Mouse (Mus musculus) intestine, embryonic 15.5 days (tissue): ENCODE results near the gene Trabd2b. TPM values are rescaled to one million over a fixed set of nuclear protein-coding genes. Genes with fewer than 3 reads are reported as not detected.

Source experiments
- ATAC-seq: fragments of 200-750 bp; cut with Nextera tagmentation; 2 replicates; pipeline ENCODE4 v1.8.0; 2017; ENCODE audit warnings: moderate TSS enrichment, moderate library complexity
- H3K27ac ChIP-seq: fragments of 300-500 bp; sonication (generic); 2 replicates; pipeline ENCODE4 v1.5.1; 2015; ENCODE audit warnings: mild to moderate bottlenecking, inconsistent platforms
- H3K27me3 ChIP-seq: fragments of 300-500 bp; sonication (generic); replicated peaks from 2 replicates; pipeline ENCODE4 v1.6.1; 2015; ENCODE audit warnings: inconsistent platforms
- H3K36me3 ChIP-seq: fragments of 300-500 bp; sonication (generic); 2 replicates; pipeline ENCODE4 v1.6.1; 2015; ENCODE audit warnings: inconsistent platforms
- H3K4me1 ChIP-seq: fragments of 300-500 bp; sonication (generic); replicated peaks from 2 replicates; pipeline ENCODE4 v1.6.1; 2015; ENCODE audit warnings: inconsistent platforms
- H3K4me2 ChIP-seq: fragments of 300-500 bp; sonication (generic); replicated peaks from 2 replicates; pipeline ENCODE4 v1.6.1; 2015; ENCODE audit warnings: mild to moderate bottlenecking, inconsistent platforms
- H3K4me3 ChIP-seq: fragments of 300-500 bp; sonication (generic); replicated peaks from 2 replicates; pipeline ENCODE4 v1.5.1; 2015; ENCODE audit warnings: inconsistent platforms
- H3K9ac ChIP-seq: fragments of 300-500 bp; sonication (generic); 2 replicates; pipeline ENCODE4 v1.6.1; 2015; ENCODE audit warnings: inconsistent platforms
- H3K9me3 ChIP-seq: fragments of 300-500 bp; sonication (generic); 2 replicates; pipeline ENCODE4 v1.6.1; 2016; ENCODE audit warnings: inconsistent platforms
- WGBS: fragments of 180-500 bp; shearing (Covaris S2); methylation state at CpG from one replicate; pipeline ENCODE4 v1.1.7; 2015; 5-methylcytosine and 5-hydroxymethylcytosine counted together
- polyA plus RNA-seq: library from polyadenylated mRNA; unstranded; fragments of >200 nt; fragmentation: Nextera tagmentation; extraction: Ambion mirVana; gene quantifications from 2 replicates; pipeline ENCODE4 v1.2.1, GENCODE M21; 2015

Trabd2b gene
- polyA plus RNA-seq, 1 experiment from 2014 or later = 0.53 TPM

DNA sequence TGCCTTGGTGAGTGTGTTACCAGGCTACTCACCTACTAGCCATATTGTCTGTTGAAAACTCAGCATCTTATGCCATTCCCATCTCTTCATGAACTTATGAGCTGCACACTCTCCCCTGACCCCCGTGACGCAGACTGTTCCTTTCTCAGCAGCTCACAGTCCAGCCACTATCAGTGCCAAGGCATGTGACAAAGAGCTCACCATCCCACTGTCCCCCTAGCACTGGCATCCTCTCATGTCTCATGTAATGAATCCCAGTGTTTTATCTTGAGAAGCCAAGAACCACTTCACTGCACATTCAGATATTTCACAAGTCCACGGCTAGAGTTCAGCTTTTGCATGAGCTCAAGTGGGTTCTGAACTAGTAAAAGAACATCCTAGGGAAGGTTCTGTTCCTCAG is 105.1 kb downstream of the Trabd2b start:
- H3K4me2 ChIP-seq = no peak overlapping the region
- no peak for ATAC-seq
- WGBS = 88% methylated on average over 3 of the region's 3 CpGs

DNA sequence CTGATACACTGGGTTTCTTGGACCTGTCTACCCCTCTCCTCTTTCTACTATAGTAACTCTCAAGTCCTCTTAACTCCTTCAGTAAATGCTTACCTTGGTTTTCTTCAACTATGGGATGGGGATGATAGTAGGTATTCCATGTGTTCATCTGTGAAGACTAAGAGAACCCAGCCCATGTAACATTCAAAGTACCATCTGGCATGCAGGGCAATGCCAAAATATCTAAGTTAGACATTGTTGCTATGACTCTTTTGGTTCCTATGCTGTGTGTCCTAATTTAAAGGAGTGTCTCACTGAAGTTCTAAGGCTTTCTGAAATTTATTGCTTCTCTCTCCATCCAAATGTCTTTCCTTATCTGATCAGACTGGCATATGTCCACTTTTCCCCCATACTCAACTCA is 106.6 kb downstream of the Trabd2b start:
- no peak overlapping the region for H3K27ac ChIP-seq
- H3K9me3 ChIP-seq = no peaks in the 10 kb centered on the region
- H3K4me2 ChIP-seq = no peak overlapping the region
- no peaks in the 10 kb centered on the region for H3K27me3 ChIP-seq
- ATAC-seq = no peak
- H3K9ac ChIP-seq = no peak overlapping the region
- no peak overlapping the region for H3K4me3 ChIP-seq
- H3K4me1 ChIP-seq = peaks cover 5% of the 10 kb centered on the region; the same call in 1 of the 2 replicates
- H3K36me3 ChIP-seq = no peaks in the 10 kb centered on the region

More for the DNA sequence above, 105.1 kb downstream of the Trabd2b start:
- H3K4me3 ChIP-seq = no peak overlapping the region
- no peaks in the 10 kb centered on the region for H3K36me3 ChIP-seq
- no peaks in the 10 kb centered on the region for H3K9me3 ChIP-seq
- H3K27me3 ChIP-seq = no peaks in the 10 kb centered on the region
- H3K9ac ChIP-seq = no peak overlapping the region
- H3K4me1 ChIP-seq = peaks cover 5% of the 10 kb centered on the region; the same call in 1 of the 2 replicates
- H3K27ac ChIP-seq = no peak overlapping the region

DNA sequence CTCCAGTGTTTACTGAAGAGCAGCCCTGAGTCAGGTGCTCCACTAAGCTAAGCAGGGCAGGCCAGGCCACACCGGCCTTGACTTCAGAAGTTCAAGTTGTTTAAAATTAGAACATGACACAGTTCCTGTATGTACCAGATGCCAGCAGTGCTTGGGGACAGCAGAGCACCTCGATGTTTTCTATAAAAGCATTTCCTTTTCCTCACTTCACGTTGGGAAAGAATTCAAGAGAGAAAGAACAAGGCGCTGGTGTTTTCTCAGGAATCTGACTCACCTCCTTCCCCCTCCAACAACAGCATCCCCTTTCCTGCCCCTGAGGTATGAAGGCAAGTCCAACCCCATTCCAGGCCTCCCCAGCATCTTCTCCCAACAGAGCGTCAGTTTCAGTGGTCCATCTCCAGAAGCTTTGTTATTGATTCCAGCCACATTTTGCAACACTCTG is 108.8 kb downstream of the Trabd2b start:
- no peaks in the 10 kb centered on the region for H3K36me3 ChIP-seq
- ATAC-seq = no peak
- H3K4me3 ChIP-seq = no peak overlapping the region
- no peak overlapping the region for H3K4me2 ChIP-seq
- no peak overlapping the region for H3K27ac ChIP-seq
- peaks cover 5% of the 10 kb centered on the region; the same call in 1 of the 2 replicates for H3K4me1 ChIP-seq
- H3K9me3 ChIP-seq = no peaks in the 10 kb centered on the region
- H3K9ac ChIP-seq = no peak overlapping the region
- WGBS = 36% methylated on average over 5 of the region's 5 CpGs
- no peaks in the 10 kb centered on the region for H3K27me3 ChIP-seq

DNA sequence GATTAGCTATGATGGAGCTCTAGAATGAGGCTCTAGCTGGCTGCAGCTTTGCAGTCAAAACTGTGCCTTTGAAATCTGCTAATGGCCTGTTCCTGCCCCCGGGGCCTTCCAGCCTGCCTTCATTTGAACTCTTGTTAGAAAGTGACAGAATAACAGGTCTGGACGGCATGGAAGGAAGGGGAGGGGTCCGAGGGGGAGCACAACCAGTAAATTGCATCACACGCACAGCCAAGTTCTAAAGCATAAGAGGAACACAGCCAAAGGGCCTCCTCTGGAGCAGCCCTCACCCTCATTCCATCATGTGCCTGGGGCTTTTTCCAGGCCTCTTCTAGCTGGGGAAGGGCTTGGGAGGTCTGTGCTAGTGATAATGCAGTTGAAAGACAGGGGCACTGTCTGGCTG is 110.1 kb downstream of the Trabd2b start:
- no peak for ATAC-seq
- WGBS = 47% methylated on average over 4 of the region's 4 CpGs
- H3K27me3 ChIP-seq = no peaks in the 10 kb centered on the region

DNA sequence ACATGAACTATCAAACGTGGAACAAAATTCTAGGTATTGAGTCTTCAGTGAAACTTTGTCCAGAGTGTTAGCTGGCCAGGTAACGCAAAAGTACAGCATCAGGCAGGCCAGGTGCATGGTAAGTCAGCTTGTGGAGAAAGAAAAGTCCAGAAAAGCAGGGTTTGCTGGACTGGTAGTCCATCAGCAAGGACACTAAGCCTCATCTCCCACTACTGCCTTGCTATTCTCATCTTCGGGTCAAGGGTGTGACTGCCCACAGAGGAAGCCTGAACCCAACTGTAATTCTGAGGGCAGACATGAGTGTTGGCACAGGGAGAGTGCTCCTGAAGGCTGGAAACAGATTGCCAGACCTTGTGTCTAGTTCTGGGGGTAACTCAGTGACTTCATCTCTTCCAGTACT is 111.5 kb downstream of the Trabd2b start:
- Histone ChIP-seq H3K9ac (no peak overlapping the region), H3K9me3 (no peaks in the 10 kb centered on the region), H3K4me3 (no peak overlapping the region), H3K4me1 (peaks cover 5% of the 10 kb centered on the region; the same call in 1 of the 2 replicates), H3K27me3 (no peaks in the 10 kb centered on the region), H3K36me3 (no peaks in the 10 kb centered on the region), H3K27ac (no peak overlapping the region), H3K4me2 (no peak overlapping the region)
- no peak for ATAC-seq
- 84% methylated on average over 3 of the region's 3 CpGs for WGBS

More for the DNA sequence above, 110.1 kb downstream of the Trabd2b start:
- H3K9me3 ChIP-seq = no peaks in the 10 kb centered on the region
- no peaks in the 10 kb centered on the region for H3K36me3 ChIP-seq
- no peak overlapping the region for H3K27ac ChIP-seq
- no peak overlapping the region for H3K4me2 ChIP-seq
- no peak overlapping the region for H3K9ac ChIP-seq
- H3K4me3 ChIP-seq = no peak overlapping the region
- peaks cover 5% of the 10 kb centered on the region; the same call in 1 of the 2 replicates for H3K4me1 ChIP-seq

DNA sequence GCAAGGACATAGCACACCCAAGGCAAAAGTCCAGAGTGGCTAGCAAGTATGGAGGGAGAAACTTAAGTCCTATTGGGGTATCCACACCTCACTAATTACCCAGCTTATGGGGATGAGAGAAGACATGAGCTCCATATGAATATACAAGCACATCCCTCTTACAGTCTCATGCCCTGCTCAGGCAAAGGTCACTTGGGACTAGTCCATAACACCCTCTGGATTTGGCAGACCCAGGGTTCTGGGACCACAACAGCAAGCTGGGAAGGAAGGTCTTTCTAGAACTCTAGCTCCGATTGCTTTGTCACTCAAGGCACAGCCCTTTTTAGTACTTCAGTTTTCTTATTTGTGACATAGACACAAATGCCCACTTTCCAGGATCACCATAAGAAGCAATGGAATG is 112.0 kb downstream of the Trabd2b start:
- H3K27me3 ChIP-seq = no peaks in the 10 kb centered on the region
- no peaks in the 10 kb centered on the region for H3K36me3 ChIP-seq
- H3K4me1 ChIP-seq = peaks cover 5% of the 10 kb centered on the region; the same call in 1 of the 2 replicates
- H3K4me3 ChIP-seq = no peak overlapping the region
- no peaks in the 10 kb centered on the region for H3K9me3 ChIP-seq
- 89% methylated on average over 1 of the region's 1 CpGs for WGBS
- no peak overlapping the region for H3K27ac ChIP-seq
- no peak for ATAC-seq
- no peak overlapping the region for H3K9ac ChIP-seq
- H3K4me2 ChIP-seq = no peak overlapping the region

DNA sequence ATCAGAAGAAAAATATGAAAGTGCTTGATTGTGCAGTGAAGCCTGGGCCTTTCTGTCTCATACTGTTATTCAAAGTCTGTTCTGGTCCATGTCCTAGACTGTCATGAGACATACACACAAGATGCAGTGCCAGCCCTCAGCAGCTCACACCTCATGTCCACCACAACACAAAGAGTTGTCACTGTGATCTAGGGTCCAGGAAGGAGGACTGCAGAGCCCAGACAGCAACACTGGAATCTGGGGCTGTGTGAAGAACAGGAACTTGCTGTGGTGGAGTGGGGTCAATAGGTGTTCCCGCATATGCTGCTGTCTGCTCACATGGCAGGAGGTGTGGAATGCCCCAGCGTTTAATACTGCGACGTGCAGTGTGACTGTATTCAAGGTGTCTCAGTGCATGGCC is 112.8 kb downstream of the Trabd2b start:
- 74% methylated on average over 4 of the region's 4 CpGs for WGBS
- Histone ChIP-seq H3K4me3 (no peak overlapping the region), H3K27me3 (no peaks in the 10 kb centered on the region), H3K9ac (no peak overlapping the region), H3K4me2 (no peak overlapping the region), H3K9me3 (no peaks in the 10 kb centered on the region), H3K4me1 (peaks cover 7% of the 10 kb centered on the region; the same call in 1 of the 2 replicates), H3K36me3 (no peaks in the 10 kb centered on the region), H3K27ac (no peak overlapping the region)
- ATAC-seq = no peak

DNA sequence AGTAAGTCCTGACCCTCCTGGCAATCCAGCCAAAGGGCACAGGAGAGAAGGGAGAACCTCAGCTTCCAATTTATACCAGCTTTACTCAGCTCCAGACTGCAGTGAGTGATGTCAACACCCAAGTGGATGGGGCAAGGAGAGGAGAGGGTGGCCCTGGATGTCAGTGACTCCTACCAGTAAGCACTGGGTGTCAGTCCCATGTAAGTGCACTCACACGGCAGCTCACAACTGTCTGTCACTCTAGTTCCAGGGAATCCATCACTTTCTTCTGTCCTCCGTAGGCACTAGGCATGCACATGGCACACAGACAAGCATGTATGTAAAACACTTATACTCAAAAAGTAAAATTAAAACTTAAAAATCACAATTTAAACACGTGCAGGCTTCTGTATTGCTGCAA is 113.4 kb downstream of the Trabd2b start:
- Histone ChIP-seq H3K27ac (no peak overlapping the region), H3K9ac (no peak overlapping the region), H3K27me3 (no peaks in the 10 kb centered on the region), H3K4me3 (no peak overlapping the region), H3K9me3 (no peaks in the 10 kb centered on the region), H3K4me1 (peaks cover 7% of the 10 kb centered on the region; the same call in 1 of the 2 replicates), H3K36me3 (no peaks in the 10 kb centered on the region), H3K4me2 (no peak overlapping the region)
- WGBS = 87% methylated on average over 3 of the region's 3 CpGs
- ATAC-seq = no peak

DNA sequence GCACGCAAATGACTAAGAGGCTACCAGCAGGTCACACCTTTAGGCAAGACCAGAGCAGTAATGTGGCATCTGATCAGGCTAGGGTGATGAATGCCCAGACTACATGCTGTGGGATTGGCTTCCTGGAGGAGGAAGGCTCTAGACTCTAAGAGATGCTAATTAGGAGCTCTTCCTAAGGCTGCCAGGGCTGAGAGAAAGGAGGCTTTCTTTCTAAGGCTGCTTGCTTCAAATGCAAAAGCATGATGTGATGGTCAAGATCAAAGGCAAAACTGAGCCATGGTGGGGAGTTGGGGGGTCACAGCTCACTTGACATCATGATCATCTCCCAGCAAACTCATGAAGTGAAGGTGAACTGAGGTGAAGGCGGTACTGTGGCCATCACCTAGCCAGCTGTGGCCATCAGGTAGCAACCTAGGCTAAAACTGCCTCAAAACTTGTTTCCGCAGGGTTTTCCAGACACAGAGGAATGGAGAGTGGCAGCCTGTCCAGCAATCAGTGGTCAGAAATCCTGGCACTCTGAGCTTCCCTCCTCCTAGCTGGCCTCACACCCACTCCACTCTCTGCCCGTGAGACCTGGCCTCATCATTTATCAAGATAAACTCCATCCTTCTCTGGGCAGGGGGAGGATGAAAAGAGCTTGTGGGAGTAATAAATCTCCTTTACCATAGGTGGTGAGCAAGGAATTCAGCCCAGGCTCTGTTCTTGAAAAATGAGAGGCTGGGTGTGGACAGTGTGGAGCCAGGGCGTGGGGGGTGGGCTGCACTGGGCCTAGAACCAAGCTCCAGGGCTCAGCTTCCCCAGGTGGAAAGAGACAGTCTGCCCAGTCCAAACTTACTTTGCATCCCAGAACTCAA is 117.0 kb downstream of the Trabd2b start:
- Histone ChIP-seq H3K36me3 (no peaks in the 10 kb centered on the region), H3K4me2 (no peak overlapping the region), H3K9me3 (no peaks in the 10 kb centered on the region), H3K27me3 (no peaks in the 10 kb centered on the region), H3K9ac (no peak overlapping the region), H3K4me3 (no peak overlapping the region), H3K27ac (no peak overlapping the region), H3K4me1 (0 out of 2 replicates have a peak, but pooled peaks cover 2% of the 10 kb centered on the region)
- peak; percentile 69; the same call in 1 of the 2 replicates for ATAC-seq
- 62% methylated on average over 5 of the region's 5 CpGs for WGBS

DNA sequence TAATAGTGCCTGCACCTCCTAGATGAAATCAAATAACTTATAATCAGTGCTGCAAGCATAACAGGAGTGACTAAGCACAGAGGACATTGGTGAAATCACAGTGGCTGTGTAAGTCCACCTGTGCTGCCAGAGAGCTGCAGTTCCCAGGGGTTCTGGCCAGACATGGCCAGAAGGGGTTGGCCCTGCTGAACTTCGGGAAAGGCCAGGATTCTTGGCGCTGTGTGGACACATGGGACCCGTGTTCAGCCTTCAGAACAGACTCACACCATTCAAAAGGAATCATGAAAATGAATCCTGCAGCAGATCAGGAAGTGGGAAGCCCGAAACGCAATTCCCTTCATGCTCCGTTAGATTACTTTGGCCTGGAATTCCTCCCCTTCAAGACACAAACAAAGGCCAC is 125.1 kb downstream of the Trabd2b start:
- WGBS = 71% methylated on average over 6 of the region's 6 CpGs
- no peak for ATAC-seq
- no peaks in the 10 kb centered on the region for H3K4me1 ChIP-seq
- H3K4me3 ChIP-seq = no peak overlapping the region
- H3K9me3 ChIP-seq = no peaks in the 10 kb centered on the region
- no peaks in the 10 kb centered on the region for H3K36me3 ChIP-seq
- no peak overlapping the region for H3K9ac ChIP-seq
- no peak overlapping the region for H3K27ac ChIP-seq
- no peaks in the 10 kb centered on the region for H3K27me3 ChIP-seq
- H3K4me2 ChIP-seq = no peak overlapping the region

DNA sequence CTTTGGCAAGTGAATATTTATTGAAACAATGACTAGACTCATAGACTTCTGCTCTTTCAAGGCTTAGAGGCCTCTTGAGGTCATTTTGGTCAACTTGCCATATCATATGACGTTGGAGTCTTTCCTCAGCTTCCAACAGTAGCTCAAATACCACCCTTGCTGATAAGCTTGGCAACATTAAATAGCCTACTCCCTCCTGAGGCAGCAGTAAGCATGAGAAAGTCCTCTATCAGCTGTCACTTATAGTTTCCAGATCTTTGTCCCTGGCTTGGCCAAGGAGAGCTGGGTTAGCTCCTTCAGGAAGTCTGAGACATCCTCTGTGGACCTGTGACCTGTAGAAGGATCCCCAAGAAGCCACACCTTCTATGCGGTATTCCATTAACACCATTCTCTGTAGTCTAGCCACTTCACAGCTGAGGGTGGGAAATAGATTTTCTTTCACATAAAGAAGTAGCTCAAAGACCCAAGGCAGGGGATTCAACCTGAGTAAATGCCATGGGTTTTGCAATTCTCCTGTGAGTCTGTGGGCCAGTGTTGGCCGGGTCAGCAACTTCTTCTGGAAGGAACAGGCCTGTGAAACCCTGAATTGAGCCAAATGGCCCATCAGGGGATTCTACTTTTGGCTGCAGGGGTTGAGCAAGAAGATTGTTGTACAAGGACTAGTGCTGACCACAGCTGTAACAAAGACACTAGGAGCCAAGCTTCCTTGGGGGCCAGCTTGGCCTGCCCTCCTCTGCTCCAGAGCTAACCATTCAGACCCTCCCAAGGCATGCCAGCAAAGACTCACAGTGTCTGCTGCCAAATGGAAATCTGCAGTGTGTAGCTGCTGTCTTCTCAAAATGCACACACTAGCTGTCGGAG is 127.6 kb downstream of the Trabd2b start:
- no peak for ATAC-seq
- Histone ChIP-seq H3K9ac (no peak overlapping the region), H3K36me3 (no peaks in the 10 kb centered on the region), H3K9me3 (no peaks in the 10 kb centered on the region), H3K4me1 (no peaks in the 10 kb centered on the region), H3K27me3 (no peaks in the 10 kb centered on the region), H3K4me2 (no peak overlapping the region), H3K4me3 (no peak overlapping the region), H3K27ac (no peak overlapping the region)
- 81% methylated on average over 4 of the region's 4 CpGs for WGBS

DNA sequence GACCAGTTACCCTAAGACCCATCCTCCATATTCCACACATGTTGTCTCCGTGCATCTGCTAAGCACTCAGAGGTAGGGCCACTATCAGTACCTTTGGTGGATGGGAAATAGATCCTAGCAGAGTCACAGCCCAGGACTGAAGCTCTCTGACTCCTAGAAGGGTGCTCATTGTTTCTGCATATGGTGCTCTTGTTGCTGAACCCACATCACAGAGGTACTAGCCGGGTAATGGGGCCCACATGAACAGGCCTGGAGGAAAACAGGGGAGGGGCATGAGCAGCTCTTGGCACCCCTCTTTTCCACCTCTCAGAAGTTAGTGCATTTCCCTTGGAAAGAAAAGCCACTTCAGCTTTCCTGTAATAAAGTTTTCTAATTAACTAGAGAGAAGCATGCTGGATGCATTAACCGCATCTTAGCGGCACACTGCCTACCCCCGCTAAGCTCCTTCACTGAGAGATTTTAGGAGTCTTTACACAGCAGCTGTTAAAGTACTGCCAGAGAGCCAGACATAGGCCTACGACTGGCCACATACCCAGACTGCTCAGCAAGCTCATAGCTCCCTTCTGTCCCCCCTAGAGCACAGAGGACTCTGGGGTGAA is 131.0 kb downstream of the Trabd2b start:
- Histone ChIP-seq H3K9me3 (no peaks in the 10 kb centered on the region), H3K27ac (no peak overlapping the region), H3K27me3 (no peaks in the 10 kb centered on the region), H3K4me1 (no peaks in the 10 kb centered on the region), H3K4me3 (no peak overlapping the region), H3K9ac (no peak overlapping the region), H3K36me3 (no peaks in the 10 kb centered on the region), H3K4me2 (no peak overlapping the region)
- ATAC-seq = no peak
- 76% methylated on average over 6 of the region's 6 CpGs for WGBS
